Mouse (Mus musculus) liver, embryonic 12.5 days (tissue): ENCODE results near the gene Eid2. TPM values are rescaled to one million over a fixed set of nuclear protein-coding genes. Genes with fewer than 3 reads are reported as not detected.
A peak's percentile ranks its signal among the peaks of the same experiment; 100 is the strongest.

Experiments
- ATAC-seq: fragments of 200-750 bp; cut with Nextera tagmentation; 2 replicates; pipeline ENCODE4 v1.8.0; 2017; ENCODE audit warnings: moderate number of reproducible peaks, mild to moderate bottlenecking, moderate library complexity
- H3K27ac ChIP-seq: fragments of 300-500 bp; sonication (generic); 2 replicates; pipeline ENCODE4 v1.5.1; 2016; ENCODE audit warnings: mild to moderate bottlenecking
- H3K27me3 ChIP-seq: fragments of 300-500 bp; sonication (generic); replicated peaks from 2 replicates; pipeline ENCODE4 v1.6.1; 2016; ENCODE audit warnings: mild to moderate bottlenecking, moderate library complexity
- H3K36me3 ChIP-seq: fragments of 300-500 bp; sonication (generic); 2 replicates; pipeline ENCODE4 v1.6.1; 2016; ENCODE audit warnings: mild to moderate bottlenecking, moderate library complexity
- H3K4me1 ChIP-seq: fragments of 300-500 bp; sonication (generic); 2 replicates; pipeline ENCODE4 v1.6.1; 2016
- H3K4me2 ChIP-seq: fragments of 300-500 bp; sonication (generic); 2 replicates; pipeline ENCODE4 v1.6.1; 2016; ENCODE audit warnings: mild to moderate bottlenecking, moderate library complexity
- H3K4me3 ChIP-seq: fragments of 300-500 bp; sonication (generic); 2 replicates; pipeline ENCODE4 v1.5.1; 2016; ENCODE audit warnings: mild to moderate bottlenecking, moderate library complexity
- H3K9ac ChIP-seq: fragments of 300-500 bp; sonication (generic); 2 replicates; pipeline ENCODE4 v1.6.1; 2016; ENCODE audit warnings: mild to moderate bottlenecking, moderate library complexity
- H3K9me3 ChIP-seq: fragments of 300-500 bp; sonication (generic); replicated peaks from 2 replicates; pipeline ENCODE4 v1.6.1; 2016; ENCODE audit warnings: mild to moderate bottlenecking, moderate library complexity
- WGBS: fragments of 180-500 bp; shearing (Covaris S2); methylation state at CpG from one replicate; pipeline ENCODE4 v1.1.7; 2016; ENCODE audit not compliant: insufficient replicate concordance; 5-methylcytosine and 5-hydroxymethylcytosine counted together
- polyA plus RNA-seq: library from polyadenylated mRNA; unstranded; fragments of >200 nt; fragmentation: Nextera tagmentation; extraction: Ambion mirVana; gene quantifications from 2 replicates; pipeline ENCODE4 v1.2.1, GENCODE M21; 2016

Eid2 gene
- polyA plus RNA-seq, 1 experiment from 2014 or later, result 4.6 TPM

DNA sequence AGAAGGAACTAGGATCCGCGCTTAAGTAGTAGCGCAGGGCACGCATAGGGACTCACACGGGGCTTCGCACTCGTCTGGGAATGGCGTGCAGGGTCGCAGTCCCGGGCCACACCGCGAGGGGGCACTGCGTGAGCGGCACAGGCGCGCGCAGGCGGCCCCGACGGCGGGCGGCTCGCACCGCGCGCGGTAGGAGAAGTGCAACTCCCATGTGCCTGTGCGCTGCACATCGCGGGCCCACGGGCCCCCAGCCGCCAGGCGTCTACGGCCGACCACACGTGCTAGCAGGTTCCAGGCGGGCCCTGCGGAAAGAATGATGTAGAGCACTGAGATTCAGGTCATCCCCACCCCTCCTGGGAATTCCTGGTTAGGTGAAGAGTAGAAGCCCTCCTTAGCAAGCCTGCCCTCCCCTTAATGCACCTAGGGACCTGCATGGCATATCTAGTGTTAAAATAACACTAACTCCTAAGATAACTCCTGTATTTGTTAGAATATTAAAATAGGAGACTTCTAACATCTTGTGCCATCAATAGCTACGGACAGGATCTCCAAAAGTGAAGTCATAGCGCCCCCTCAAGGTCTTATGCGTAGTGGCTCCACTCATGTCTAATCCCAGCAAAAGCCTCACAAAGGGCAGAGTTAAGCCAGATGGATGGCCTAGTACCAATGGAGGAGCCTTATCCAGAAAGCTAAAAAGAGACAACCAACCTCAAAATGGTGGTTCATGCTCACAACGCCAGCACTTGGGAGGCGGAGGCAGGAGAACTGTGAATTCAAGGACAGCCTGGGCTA lies 31.4 kb downstream of the Eid2 start:
- Histone ChIP-seq H3K9me3 (no peaks in the 10 kb centered on the region), H3K9ac (no peak overlapping the region), H3K36me3 (no peaks in the 10 kb centered on the region), H3K4me2 (peak overlapping the region; percentile 29; the same call in 1 of the 2 replicates), H3K4me1 (peaks cover 28% of the 10 kb centered on the region), H3K27ac (no peak overlapping the region), H3K4me3 (no peak overlapping the region), H3K27me3 (peaks cover 93% of the 10 kb centered on the region)
- ATAC-seq, result no peak
- 22% methylated on average over 43 of the region's 43 CpGs for WGBS

DNA sequence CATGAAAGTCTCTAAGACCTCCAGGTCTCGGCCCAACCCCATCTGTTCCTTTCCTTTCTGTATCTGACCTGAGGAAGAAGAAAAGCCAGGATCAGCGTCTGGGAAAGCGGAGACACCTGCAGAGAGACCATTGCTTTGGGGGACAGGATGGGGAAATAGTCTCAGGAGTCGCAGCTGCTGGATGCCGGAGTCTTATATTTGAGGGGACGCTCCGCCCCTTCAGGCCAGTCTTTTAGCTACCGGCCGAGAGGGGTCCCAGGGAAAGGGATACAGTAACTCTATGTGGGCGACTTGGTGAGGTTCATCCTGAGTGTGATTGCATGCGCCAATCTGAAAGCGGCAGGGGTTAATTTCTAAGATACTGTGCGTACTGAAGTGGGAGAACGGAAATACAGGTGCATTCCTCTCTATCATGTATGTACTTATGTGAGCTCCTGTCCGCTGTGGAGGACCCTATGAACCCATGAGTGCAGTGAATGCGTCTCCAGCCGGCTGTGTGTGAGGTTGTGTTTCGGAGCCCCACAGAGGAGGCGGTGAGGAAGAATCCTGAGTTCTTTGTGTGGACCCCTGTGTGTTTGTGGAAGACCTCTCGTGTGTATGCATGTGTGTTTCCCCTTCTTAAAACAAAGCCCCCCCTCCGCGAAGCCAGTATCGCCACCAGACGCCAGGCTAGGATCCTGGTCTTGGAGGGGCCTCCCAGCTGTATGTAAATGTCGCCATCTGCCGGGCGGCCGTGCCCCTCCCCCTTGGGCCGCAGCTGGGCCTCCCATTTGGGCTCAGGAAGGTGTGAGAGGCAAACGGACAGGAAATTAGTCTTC lies 34.1 kb downstream of the Eid2 start, which contains the start of gene Dll3:
TSS of gene Dll3 (minus strand) at position 623 of the 818 bp plus-strand sequence.
- H3K4me2 ChIP-seq, result peak within 1 kb of the TSS; percentile 53
- 2% methylated on average over 30 of the region's 30 CpGs for WGBS
- H3K36me3 ChIP-seq, result peaks cover 21% of the 10 kb centered on the region
- H3K9ac ChIP-seq, result no peak within 1 kb of the TSS
- H3K27me3 ChIP-seq, result peaks cover 66% of the 10 kb centered on the region
- ATAC-seq, result peak; percentile 48; the same call in 1 of the 2 replicates
- H3K27ac ChIP-seq, result no peak within 1 kb of the TSS
- H3K9me3 ChIP-seq, result no peaks in the 10 kb centered on the region
- peaks cover 20% of the 10 kb centered on the region for H3K4me1 ChIP-seq
- H3K4me3 ChIP-seq, result peak within 1 kb of the TSS; percentile 23; the same call in 1 of the 2 replicates

DNA sequence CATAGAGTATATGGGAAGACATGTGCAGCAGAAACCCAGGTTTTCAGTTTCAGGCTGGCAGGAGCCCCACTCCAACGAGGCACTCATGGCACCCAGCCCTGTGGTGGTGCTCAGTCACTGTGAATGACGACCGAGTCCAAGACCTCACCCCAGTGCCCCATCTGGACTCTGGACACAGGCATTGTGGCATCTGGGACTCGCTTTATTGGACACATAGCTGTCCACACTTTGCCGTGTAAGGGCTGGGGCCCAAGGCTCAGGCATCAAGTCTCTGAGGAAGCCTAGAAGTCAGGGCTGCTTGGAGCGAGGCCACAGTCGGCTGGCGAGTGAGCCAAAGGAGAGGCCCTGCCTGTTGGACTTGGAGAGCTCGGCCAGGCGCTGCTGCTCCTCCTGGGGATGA lies 38.0 kb downstream of the Eid2 start:
- Histone ChIP-seq H3K27ac (no peak overlapping the region), H3K4me1 (peaks cover 27% of the 10 kb centered on the region)

GRCm38 (mm10) chr7:28306216-28306615 lies 38.5 kb downstream of the Eid2 start:
- Histone ChIP-seq H3K27ac (no peak overlapping the region), H3K9me3 (no peaks in the 10 kb centered on the region), H3K4me1 (peaks cover 28% of the 10 kb centered on the region), H3K27me3 (peaks cover 24% of the 10 kb centered on the region), H3K4me3 (no peak overlapping the region), H3K4me2 (no peak overlapping the region), H3K9ac (no peak overlapping the region), H3K36me3 (peaks cover 61% of the 10 kb centered on the region)
- ATAC-seq, result no peak
- WGBS, result 85% methylated on average over 8 of the region's 8 CpGs

More for the DNA sequence above, 38.0 kb downstream of the Eid2 start:
- 86% methylated on average over 10 of the region's 10 CpGs for WGBS
- ATAC-seq, result no peak
- H3K36me3 ChIP-seq, result peaks cover 60% of the 10 kb centered on the region
- H3K27me3 ChIP-seq, result peaks cover 30% of the 10 kb centered on the region
- no peak overlapping the region for H3K4me3 ChIP-seq
- H3K9ac ChIP-seq, result no peak overlapping the region
- no peak overlapping the region for H3K4me2 ChIP-seq
- no peaks in the 10 kb centered on the region for H3K9me3 ChIP-seq

DNA sequence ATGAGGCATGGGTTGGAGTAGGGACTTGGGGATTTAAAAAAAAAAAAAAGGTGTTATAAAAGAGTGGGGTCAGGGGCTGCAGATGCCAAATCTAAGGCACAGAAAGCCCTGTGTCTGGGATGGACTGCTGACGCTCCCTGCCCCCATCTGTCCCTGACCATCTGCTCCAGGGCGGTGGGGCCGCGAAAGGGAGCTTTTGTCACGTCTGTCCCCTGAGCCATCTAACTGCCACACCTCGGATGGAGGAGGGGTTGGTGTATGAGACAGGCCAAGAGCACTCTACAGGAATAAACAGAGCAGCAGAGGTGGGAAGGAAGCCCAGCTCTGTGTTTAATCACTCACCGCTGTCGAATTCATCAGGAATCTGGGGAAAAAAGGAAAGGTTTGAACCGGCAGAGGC lies 42.1 kb downstream of the Eid2 start:
- Histone ChIP-seq H3K4me1 (peaks cover 29% of the 10 kb centered on the region), H3K9ac (no peak overlapping the region), H3K4me3 (no peak overlapping the region), H3K9me3 (no peaks in the 10 kb centered on the region), H3K4me2 (no peak overlapping the region), H3K27ac (no peak overlapping the region), H3K36me3 (peaks cover 69% of the 10 kb centered on the region), H3K27me3 (no peaks in the 10 kb centered on the region)
- ATAC-seq, result no peak
- 63% methylated on average over 9 of the region's 9 CpGs for WGBS

DNA sequence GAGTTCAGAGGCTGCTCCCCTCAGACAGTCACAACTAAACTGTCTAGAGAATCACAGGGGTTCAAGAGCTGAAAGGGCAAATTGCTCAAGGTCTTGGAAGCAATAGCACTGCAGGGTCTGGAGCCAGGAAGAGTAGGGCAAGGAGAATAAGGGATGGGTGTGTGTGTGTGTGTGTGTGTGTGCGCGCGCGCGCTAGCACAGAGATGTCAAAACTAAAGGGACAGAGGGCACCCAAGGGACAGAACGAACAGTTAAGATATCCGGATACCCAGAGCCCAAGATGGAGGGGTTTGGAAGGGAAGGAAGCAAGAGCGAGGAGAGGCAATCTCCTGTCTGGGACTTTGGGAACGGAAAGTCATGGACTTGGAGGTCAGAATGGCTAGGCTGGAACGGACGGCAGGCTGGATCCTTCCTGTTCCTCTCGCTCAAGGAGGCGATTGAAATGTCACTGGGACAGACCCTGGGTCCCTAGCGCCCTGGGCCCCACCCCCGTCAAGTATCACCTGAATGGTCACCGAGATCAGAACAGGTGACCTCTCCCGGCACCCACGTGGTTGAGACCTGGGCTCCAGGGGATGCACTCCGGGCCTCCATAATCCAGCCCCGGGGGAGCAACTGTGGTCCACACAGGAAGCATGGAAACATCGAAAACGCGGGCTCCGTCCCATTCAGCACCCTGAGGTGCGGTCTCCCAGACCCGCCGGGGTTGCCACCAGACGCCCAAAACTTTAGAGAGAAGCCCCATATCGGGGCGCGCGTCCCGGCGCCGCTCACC lies 43.7 kb downstream of the Eid2 start:
- H3K36me3 ChIP-seq, result peaks cover 69% of the 10 kb centered on the region
- peak; percentile 49 for ATAC-seq
- no peaks in the 10 kb centered on the region for H3K27me3 ChIP-seq
- peak overlapping the region; percentile 89 for H3K9ac ChIP-seq
- no peaks in the 10 kb centered on the region for H3K9me3 ChIP-seq
- peaks cover 29% of the 10 kb centered on the region for H3K4me1 ChIP-seq
- H3K27ac ChIP-seq, result peak overlapping the region; percentile 57
- H3K4me3 ChIP-seq, result peak overlapping the region; percentile 93
- WGBS, result 4% methylated on average over 35 of the region's 35 CpGs
- H3K4me2 ChIP-seq, result peak overlapping the region; percentile 92

DNA sequence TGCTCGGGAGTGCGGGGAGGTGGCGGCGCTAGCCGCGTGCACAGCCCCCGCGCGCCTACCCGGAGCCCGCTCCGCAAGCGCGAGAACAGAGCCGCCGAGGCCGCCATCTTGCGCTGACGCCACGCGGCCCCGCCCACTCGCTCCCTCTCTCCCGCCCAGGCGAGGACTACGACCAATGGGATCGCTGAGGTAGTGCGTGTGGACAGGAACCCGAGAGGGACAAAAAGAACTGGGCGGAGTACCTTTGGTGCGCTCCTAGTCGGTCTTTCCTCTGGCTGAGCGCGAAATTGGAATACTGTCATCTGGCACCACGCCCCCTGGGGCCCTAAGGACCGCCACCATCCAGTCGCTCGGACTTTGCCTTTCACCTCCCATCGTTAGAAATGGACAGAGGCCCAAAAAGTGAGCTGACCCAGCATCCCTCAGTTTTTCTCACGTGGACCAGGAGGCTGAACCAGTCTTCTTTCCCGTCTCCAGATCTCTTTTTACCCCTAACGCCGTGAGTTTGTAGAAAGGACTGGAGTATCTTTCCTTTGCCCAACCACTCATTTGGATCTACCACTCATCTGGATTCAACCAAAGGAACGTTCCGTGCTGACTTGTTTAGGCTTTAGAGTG lies 44.4 kb downstream of the Eid2 start, which contains the start of gene Timm50:
TSS of gene Timm50 (minus strand) at position 147 of the 618 bp plus-strand sequence.
- WGBS, result under 1% methylated on average over 45 of the region's 45 CpGs
- peak within 1 kb of the TSS; percentile 93 for H3K4me3 ChIP-seq
- H3K36me3 ChIP-seq, result peaks cover 69% of the 10 kb centered on the region
- H3K4me2 ChIP-seq, result peak within 1 kb of the TSS; percentile 92
- peak within 1 kb of the TSS; percentile 89 for H3K9ac ChIP-seq
- H3K27ac ChIP-seq, result peak within 1 kb of the TSS; percentile 74
- peak; percentile 97 for ATAC-seq
- no peaks in the 10 kb centered on the region for H3K27me3 ChIP-seq
- H3K9me3 ChIP-seq, result no peaks in the 10 kb centered on the region
- H3K4me1 ChIP-seq, result peaks cover 29% of the 10 kb centered on the region

DNA sequence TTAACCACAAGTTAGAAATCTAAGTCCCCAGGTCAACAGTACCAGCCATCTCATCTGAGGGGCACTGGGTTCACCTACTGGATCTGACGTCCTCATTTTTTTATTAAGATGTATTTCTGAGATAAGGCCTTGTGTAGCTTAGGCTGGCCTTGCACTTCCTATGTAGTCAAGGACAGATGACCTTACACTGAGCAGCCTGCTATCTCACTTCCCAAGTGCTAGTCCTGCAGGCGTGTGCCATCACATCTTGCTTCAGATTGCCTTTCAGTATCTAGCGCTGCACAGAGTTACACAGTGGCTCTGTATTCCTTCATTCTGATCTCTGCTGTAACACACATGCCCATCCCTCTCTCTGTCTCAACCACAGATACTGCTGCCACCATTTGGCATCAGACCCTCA lies 50.4 kb downstream of the Eid2 start:
- ATAC-seq, result no peak
- H3K27ac ChIP-seq, result no peak overlapping the region

GRCm38 (mm10) chr7:28318714-28319113 lies 51.0 kb downstream of the Eid2 start:
- H3K27me3 ChIP-seq, result no peaks in the 10 kb centered on the region
- no peak for ATAC-seq
- H3K4me2 ChIP-seq, result no peak overlapping the region
- H3K9me3 ChIP-seq, result no peaks in the 10 kb centered on the region
- no peak overlapping the region for H3K9ac ChIP-seq
- peaks cover 99% of the 10 kb centered on the region for H3K36me3 ChIP-seq
- H3K4me1 ChIP-seq, result no peaks in the 10 kb centered on the region; the same call in 1 of the 2 replicates
- WGBS, result 89% methylated on average over 17 of the region's 17 CpGs
- H3K4me3 ChIP-seq, result no peak overlapping the region
- no peak overlapping the region for H3K27ac ChIP-seq

More for the DNA sequence above, 50.4 kb downstream of the Eid2 start:
- no peaks in the 10 kb centered on the region for H3K27me3 ChIP-seq
- H3K9ac ChIP-seq, result no peak overlapping the region
- peaks cover 2% of the 10 kb centered on the region for H3K4me1 ChIP-seq
- no peak overlapping the region for H3K4me3 ChIP-seq
- peaks cover 92% of the 10 kb centered on the region for H3K36me3 ChIP-seq
- 76% methylated on average over 3 of the region's 3 CpGs for WGBS
- H3K9me3 ChIP-seq, result no peaks in the 10 kb centered on the region
- H3K4me2 ChIP-seq, result no peak overlapping the region
